Mouse (Mus musculus): ENCODE results near the gene E030030I06Rik.

DNA sequence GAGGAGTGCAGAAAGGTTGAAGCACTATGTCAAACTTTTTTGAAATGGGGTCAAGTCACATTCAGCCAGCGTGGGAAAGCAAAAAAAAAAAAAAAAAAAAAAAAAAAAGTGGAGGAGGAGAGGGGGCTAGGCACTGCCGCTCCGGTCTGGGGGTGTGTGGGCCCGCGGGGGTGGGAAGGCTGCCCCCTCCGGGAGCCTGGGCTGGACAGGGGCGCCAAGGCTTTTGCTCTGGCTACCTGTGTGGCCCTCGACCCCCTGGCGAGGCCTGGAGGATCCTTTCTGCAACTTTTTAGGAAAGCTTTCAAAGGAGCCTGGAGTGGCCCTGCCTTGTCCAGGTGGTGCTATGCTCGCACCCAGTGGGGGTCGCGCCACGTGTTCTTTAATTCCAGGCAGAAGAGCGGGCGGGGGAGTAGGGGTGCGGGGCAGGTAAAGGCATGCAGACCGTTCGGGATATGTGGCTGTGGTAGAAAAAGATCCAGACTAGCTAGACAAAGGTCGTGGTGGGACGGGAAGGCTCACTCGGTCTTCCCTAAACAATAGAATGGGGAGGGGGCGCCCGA is 10.6 kb upstream of the E030030I06Rik start:
- TF ChIP-seq CTCF (IDR thresholded peaks at IDR 0.05): no peak
- no peak for TF ChIP-seq POLR2A (IDR thresholded peaks at IDR 0.05; ENCODE audit: insufficient read depth, low read depth, low read length)
- no peak for TF ChIP-seq EP300 (IDR thresholded peaks at IDR 0.05; ENCODE audit: insufficient read depth, low read depth, low read length)

Measured in heart, adult 2 months (tissue).